Mouse (Mus musculus): Measurements from ENCODE around the gene Aunip. TPM values are rescaled to one million over a fixed set of nuclear protein-coding genes. Genes with fewer than 3 reads are reported as not detected.

Gene Aunip
- polyA plus RNA-seq, 1 experiment from 2014 or later = 7.0 TPM

- 23% methylated on average over 6 of the region's 6 CpGs for WGBS
- Histone ChIP-seq H3K9ac (replicated peaks; ENCODE audit: low read length) (peak overlapping the region; percentile 97), H3K36me3 (replicated peaks; ENCODE audit: control insufficient read depth, insufficient read depth, low read depth, low read length) (peaks cover 18% of the 10 kb centered on the region), H3K4me2 (ENCODE audit: low read depth, low read length) (peak overlapping the region; percentile 86), H3K27ac (replicated peaks; ENCODE audit: low read depth, low read length) (peak overlapping the region; percentile 92; the same call in 1 of the 2 replicates), H3K27me3 (ENCODE audit: control insufficient read depth, insufficient read depth, low read length) (no peaks in the 10 kb centered on the region), H3K9me3 (replicated peaks; ENCODE audit: control insufficient read depth, low read length) (no peaks in the 10 kb centered on the region), H3K4me1 (ENCODE audit: control insufficient read depth, insufficient read depth, low read length) (no peaks in the 10 kb centered on the region; the same call in 1 of the 2 replicates), H3K4me3 (ENCODE audit: low read depth, low read length) (peak overlapping the region; percentile 96)
- no peak for ATAC-seq (replicated peaks; ENCODE audit: insufficient number of reproducible peaks, low FRiP score, low TSS enrichment, low read depth)
- no peak for DNase-seq (ENCODE audit: low spot score)
These were observed 41.4 kb upstream of the Aunip start for GRCm38 (mm10) chr4:134469341-134469796.

DNA sequence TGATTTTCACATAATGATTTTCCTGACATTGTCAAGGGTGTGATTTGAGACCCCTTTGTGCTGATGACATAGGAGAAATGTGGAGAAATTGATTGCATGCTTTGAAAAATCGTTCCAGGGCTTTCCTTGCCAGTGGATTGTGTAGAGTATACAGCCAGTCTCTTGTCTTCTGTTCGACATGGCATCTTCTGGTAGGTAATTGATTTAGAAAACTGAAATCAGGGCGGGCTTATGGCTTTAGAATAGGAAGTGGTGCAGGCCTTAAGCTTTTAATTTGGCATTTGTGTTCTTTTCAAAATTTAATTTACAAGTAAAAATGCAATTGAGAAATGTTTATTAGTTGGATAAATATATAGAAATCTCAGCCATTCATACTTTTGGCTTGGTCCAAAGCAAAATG is 40.8 kb upstream of the Aunip start:
- DNase-seq (ENCODE audit: low spot score) = no peak
- H3K27ac ChIP-seq (replicated peaks; ENCODE audit: low read depth, low read length) = no peak overlapping the region
- no peaks in the 10 kb centered on the region for H3K27me3 ChIP-seq (ENCODE audit: control insufficient read depth, insufficient read depth, low read length)
- no peaks in the 10 kb centered on the region; the same call in 1 of the 2 replicates for H3K4me1 ChIP-seq (ENCODE audit: control insufficient read depth, insufficient read depth, low read length)
- H3K4me3 ChIP-seq (ENCODE audit: low read depth, low read length) = peak overlapping the region; percentile 96
- 67% methylated on average over 3 of the region's 3 CpGs for WGBS
- H3K9me3 ChIP-seq (replicated peaks; ENCODE audit: control insufficient read depth, low read length) = no peaks in the 10 kb centered on the region
- H3K4me2 ChIP-seq (ENCODE audit: low read depth, low read length) = peak overlapping the region; percentile 86; the same call in 1 of the 2 replicates
- ATAC-seq (replicated peaks; ENCODE audit: insufficient number of reproducible peaks, low FRiP score, low TSS enrichment, low read depth) = no peak
- H3K9ac ChIP-seq (replicated peaks; ENCODE audit: low read length) = no peak overlapping the region
- peaks cover 24% of the 10 kb centered on the region for H3K36me3 ChIP-seq (replicated peaks; ENCODE audit: control insufficient read depth, insufficient read depth, low read depth, low read length)

GRCm38 (mm10) chr4:134471469-134471868 is 39.3 kb upstream of the Aunip start:
- no peak overlapping the region for H3K27ac ChIP-seq (replicated peaks; ENCODE audit: low read depth, low read length)
- H3K4me2 ChIP-seq (ENCODE audit: low read depth, low read length) = no peak overlapping the region
- H3K4me3 ChIP-seq (ENCODE audit: low read depth, low read length) = no peak overlapping the region
- no peak for ATAC-seq (replicated peaks; ENCODE audit: insufficient number of reproducible peaks, low FRiP score, low TSS enrichment, low read depth)
- H3K9ac ChIP-seq (replicated peaks; ENCODE audit: low read length) = no peak overlapping the region
- no peak for DNase-seq (ENCODE audit: low spot score)
- no peaks in the 10 kb centered on the region for H3K9me3 ChIP-seq (replicated peaks; ENCODE audit: control insufficient read depth, low read length)
- H3K4me1 ChIP-seq (ENCODE audit: control insufficient read depth, insufficient read depth, low read length) = no peaks in the 10 kb centered on the region; the same call in 1 of the 2 replicates
- H3K27me3 ChIP-seq (ENCODE audit: control insufficient read depth, insufficient read depth, low read length) = no peaks in the 10 kb centered on the region
- peaks cover 26% of the 10 kb centered on the region for H3K36me3 ChIP-seq (replicated peaks; ENCODE audit: control insufficient read depth, insufficient read depth, low read depth, low read length)

DNA sequence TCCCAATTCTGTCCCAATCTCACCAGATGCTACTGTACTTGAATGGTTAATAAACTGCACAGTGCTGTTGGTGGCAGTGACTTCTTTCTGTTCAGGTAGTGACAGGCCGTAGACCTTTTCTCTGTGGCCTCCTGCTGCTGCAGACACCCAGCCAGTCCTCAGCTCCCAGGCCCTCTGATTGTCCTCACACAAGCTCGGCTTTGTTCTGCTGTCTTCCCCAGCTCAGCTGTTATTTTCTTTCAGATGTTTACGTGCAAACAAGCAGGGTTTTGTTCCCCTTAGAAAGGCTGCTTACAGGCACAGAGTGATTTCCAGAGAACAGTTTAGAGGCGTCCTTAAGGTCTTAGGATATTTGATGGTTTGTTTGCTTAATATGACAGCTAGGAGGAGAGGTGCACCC is 37.0 kb upstream of the Aunip start:
- H3K9me3 ChIP-seq (replicated peaks; ENCODE audit: control insufficient read depth, low read length) = no peaks in the 10 kb centered on the region
- H3K27me3 ChIP-seq (ENCODE audit: control insufficient read depth, insufficient read depth, low read length) = no peaks in the 10 kb centered on the region
- H3K9ac ChIP-seq (replicated peaks; ENCODE audit: low read length) = no peak overlapping the region
- 71% methylated on average over 4 of the region's 4 CpGs for WGBS
- no peak overlapping the region for H3K27ac ChIP-seq (replicated peaks; ENCODE audit: low read depth, low read length)
- H3K4me1 ChIP-seq (ENCODE audit: control insufficient read depth, insufficient read depth, low read length) = no peaks in the 10 kb centered on the region; the same call in 1 of the 2 replicates
- H3K36me3 ChIP-seq (replicated peaks; ENCODE audit: control insufficient read depth, insufficient read depth, low read depth, low read length) = peaks cover 26% of the 10 kb centered on the region
- no peak overlapping the region for H3K4me3 ChIP-seq (ENCODE audit: low read depth, low read length)
- no peak for DNase-seq (ENCODE audit: low spot score)
- no peak overlapping the region for H3K4me2 ChIP-seq (ENCODE audit: low read depth, low read length)
- no peak for ATAC-seq (replicated peaks; ENCODE audit: insufficient number of reproducible peaks, low FRiP score, low TSS enrichment, low read depth)

DNA sequence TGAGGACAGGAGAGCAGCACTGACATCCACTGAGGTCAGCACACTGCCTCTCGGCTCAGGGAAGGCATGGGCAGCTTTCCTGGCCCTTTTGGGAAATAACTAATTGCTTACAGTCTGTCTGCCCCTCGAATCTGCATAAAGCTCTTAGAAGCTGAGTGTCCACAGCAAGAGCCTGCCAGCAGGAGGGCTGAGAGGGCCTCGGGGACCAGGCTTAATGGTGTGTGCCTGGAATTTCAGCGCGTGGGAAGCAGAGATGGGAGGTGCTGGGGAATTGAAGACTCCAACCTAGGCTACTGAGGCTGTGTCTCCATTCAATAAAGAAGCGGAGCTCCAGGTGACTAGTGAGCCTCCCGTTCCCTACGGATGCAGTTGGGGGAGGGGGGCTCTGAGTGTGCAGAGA is 36.6 kb upstream of the Aunip start:
- Histone ChIP-seq H3K4me3 (ENCODE audit: low read depth, low read length) (no peak overlapping the region), H3K9ac (replicated peaks; ENCODE audit: low read length) (no peak overlapping the region), H3K9me3 (replicated peaks; ENCODE audit: control insufficient read depth, low read length) (no peaks in the 10 kb centered on the region), H3K4me1 (ENCODE audit: control insufficient read depth, insufficient read depth, low read length) (no peaks in the 10 kb centered on the region; the same call in 1 of the 2 replicates), H3K27me3 (ENCODE audit: control insufficient read depth, insufficient read depth, low read length) (no peaks in the 10 kb centered on the region), H3K4me2 (ENCODE audit: low read depth, low read length) (no peak overlapping the region), H3K36me3 (replicated peaks; ENCODE audit: control insufficient read depth, insufficient read depth, low read depth, low read length) (peaks cover 26% of the 10 kb centered on the region), H3K27ac (replicated peaks; ENCODE audit: low read depth, low read length) (no peak overlapping the region)
- ATAC-seq (replicated peaks; ENCODE audit: insufficient number of reproducible peaks, low FRiP score, low TSS enrichment, low read depth) (no peak), DNase-seq (ENCODE audit: low spot score) (no peak)
- WGBS = 63% methylated on average over 8 of the region's 8 CpGs

DNA sequence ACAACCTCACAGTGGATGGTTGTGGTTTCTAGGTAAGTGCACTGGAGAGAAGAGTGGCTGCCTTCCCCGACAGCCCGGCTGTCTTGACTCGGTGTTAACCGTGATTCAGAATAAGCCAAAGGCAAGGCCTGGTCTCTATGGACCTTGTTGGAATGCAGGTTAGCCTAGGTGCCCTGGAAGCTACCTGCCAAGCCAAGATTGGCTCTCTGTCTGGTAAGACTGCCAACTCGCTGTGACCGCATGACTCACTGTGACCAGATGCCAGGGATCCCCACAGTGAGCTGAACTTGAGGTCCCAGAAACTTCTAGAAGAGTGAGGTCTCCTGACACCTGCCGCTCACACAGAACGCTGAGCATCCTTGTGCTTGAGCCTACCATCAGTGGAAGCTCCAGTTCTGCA is 33.9 kb upstream of the Aunip start:
- WGBS = 94% methylated on average over 8 of the region's 8 CpGs
- DNase-seq (ENCODE audit: low spot score) = no peak
- Histone ChIP-seq H3K9ac (replicated peaks; ENCODE audit: low read length) (no peak overlapping the region), H3K9me3 (replicated peaks; ENCODE audit: control insufficient read depth, low read length) (no peaks in the 10 kb centered on the region), H3K4me2 (ENCODE audit: low read depth, low read length) (no peak overlapping the region), H3K4me3 (ENCODE audit: low read depth, low read length) (no peak overlapping the region), H3K27ac (replicated peaks; ENCODE audit: low read depth, low read length) (no peak overlapping the region), H3K27me3 (ENCODE audit: control insufficient read depth, insufficient read depth, low read length) (no peaks in the 10 kb centered on the region), H3K36me3 (replicated peaks; ENCODE audit: control insufficient read depth, insufficient read depth, low read depth, low read length) (peaks cover 20% of the 10 kb centered on the region), H3K4me1 (ENCODE audit: control insufficient read depth, insufficient read depth, low read length) (no peaks in the 10 kb centered on the region)
- ATAC-seq (replicated peaks; ENCODE audit: insufficient number of reproducible peaks, low FRiP score, low TSS enrichment, low read depth) = no peak

DNA sequence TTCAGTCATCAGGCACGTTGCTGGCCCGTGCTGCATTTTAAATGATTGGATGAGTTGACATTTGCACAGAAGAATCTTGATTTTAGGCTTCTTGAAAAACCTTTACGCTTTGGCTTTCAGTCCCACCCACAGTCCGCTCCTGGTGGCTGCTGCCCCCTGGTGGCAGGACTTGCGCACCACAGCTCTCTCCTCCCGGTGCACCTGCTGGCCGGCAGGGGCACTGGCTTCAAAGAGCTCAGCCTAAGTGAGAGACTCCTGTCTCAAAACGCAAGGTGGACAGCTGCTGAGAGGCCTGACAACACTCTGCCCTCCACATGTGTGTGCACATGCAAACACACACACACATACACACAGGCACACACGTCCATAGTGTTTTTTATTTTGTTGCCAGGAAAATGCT is 32.8 kb upstream of the Aunip start:
- Histone ChIP-seq H3K27me3 (ENCODE audit: control insufficient read depth, insufficient read depth, low read length) (no peaks in the 10 kb centered on the region; the same call in 1 of the 2 replicates), H3K4me3 (ENCODE audit: low read depth, low read length) (no peak overlapping the region), H3K9me3 (replicated peaks; ENCODE audit: control insufficient read depth, low read length) (no peaks in the 10 kb centered on the region), H3K4me1 (ENCODE audit: control insufficient read depth, insufficient read depth, low read length) (no peaks in the 10 kb centered on the region), H3K27ac (replicated peaks; ENCODE audit: low read depth, low read length) (no peak overlapping the region), H3K36me3 (replicated peaks; ENCODE audit: control insufficient read depth, insufficient read depth, low read depth, low read length) (peaks cover 15% of the 10 kb centered on the region), H3K9ac (replicated peaks; ENCODE audit: low read length) (no peak overlapping the region), H3K4me2 (ENCODE audit: low read depth, low read length) (no peak overlapping the region)
- ATAC-seq (replicated peaks; ENCODE audit: insufficient number of reproducible peaks, low FRiP score, low TSS enrichment, low read depth) (peak; percentile 40; the same call in 1 of the 2 replicates), DNase-seq (ENCODE audit: low spot score) (peak; percentile 88)
- WGBS = 11% methylated on average over 9 of the region's 9 CpGs

DNA sequence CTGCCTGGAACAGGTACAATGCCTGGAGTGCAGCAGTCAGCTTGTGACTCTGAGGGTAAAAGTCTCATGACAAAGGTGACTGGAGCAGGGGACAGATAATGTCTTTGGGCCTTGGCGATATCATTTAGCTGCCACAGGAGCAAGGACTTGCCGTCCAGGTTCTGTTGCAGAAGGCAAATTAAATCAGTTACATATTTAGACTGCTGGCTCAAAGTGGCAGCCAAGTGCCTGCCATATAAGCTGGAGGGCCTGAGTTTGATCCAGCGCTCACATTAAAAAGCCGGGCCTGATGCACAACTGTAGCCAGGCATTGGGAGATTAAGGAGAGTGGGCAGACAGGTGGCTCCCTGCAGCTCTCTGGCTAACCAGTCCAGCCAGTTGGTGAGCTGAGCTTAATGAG is 31.0 kb upstream of the Aunip start:
- Histone ChIP-seq H3K27me3 (ENCODE audit: control insufficient read depth, insufficient read depth, low read length) (no peaks in the 10 kb centered on the region; the same call in 1 of the 2 replicates), H3K4me2 (ENCODE audit: low read depth, low read length) (no peak overlapping the region), H3K4me3 (ENCODE audit: low read depth, low read length) (no peak overlapping the region), H3K4me1 (ENCODE audit: control insufficient read depth, insufficient read depth, low read length) (no peaks in the 10 kb centered on the region), H3K27ac (replicated peaks; ENCODE audit: low read depth, low read length) (no peak overlapping the region), H3K9me3 (replicated peaks; ENCODE audit: control insufficient read depth, low read length) (no peaks in the 10 kb centered on the region), H3K36me3 (replicated peaks; ENCODE audit: control insufficient read depth, insufficient read depth, low read depth, low read length) (peaks cover 4% of the 10 kb centered on the region), H3K9ac (replicated peaks; ENCODE audit: low read length) (no peak overlapping the region)
- WGBS = 82% methylated on average over 4 of the region's 4 CpGs
- no peak for ATAC-seq (replicated peaks; ENCODE audit: insufficient number of reproducible peaks, low FRiP score, low TSS enrichment, low read depth)
- no peak for DNase-seq (ENCODE audit: low spot score)

Data from embryonic facial prominence, embryonic 11.5 days (tissue).